Mouse (Mus musculus) forebrain, embryonic 14.5 days (tissue): ENCODE results near the gene Olfr1313. TPM values are rescaled to one million over a fixed set of nuclear protein-coding genes. Genes with fewer than 3 reads are reported as not detected.
"Not testable (repeated sequence)": the region's sequence is repeated elsewhere in the genome, so short reads cannot be mapped to it uniquely, and the experiment has no call there.

ENCODE experiments used
- ATAC-seq: fragments of 200-750 bp; cut with Nextera tagmentation; 2 replicates; pipeline ENCODE4 v1.8.0; 2017; ENCODE audit warnings: mild to moderate bottlenecking, moderate library complexity
- DNase-seq: peaks from one replicate; pipeline ENCODE4 v3.0.0-alpha.2; 2015; ENCODE audit warnings: low spot score
- H3K27ac ChIP-seq: fragments of 300-500 bp; sonication (generic); 2 replicates; pipeline ENCODE4 v1.5.1; 2014; ENCODE audit warnings: low read depth, mild to moderate bottlenecking, control low read depth, low read length, moderate library complexity
- H3K27me3 ChIP-seq: fragments of 300-500 bp; sonication (generic); replicated peaks from 2 replicates; pipeline ENCODE4 v1.6.1; 2014; ENCODE audit warnings: low read length, control low read depth, mixed read lengths; ENCODE audit not compliant: control insufficient read depth, insufficient read depth
- H3K36me3 ChIP-seq: fragments of 300-500 bp; sonication (generic); 2 replicates; pipeline ENCODE4 v1.6.1; 2014; ENCODE audit warnings: low read length, control low read depth; ENCODE audit not compliant: control insufficient read depth, insufficient read depth
- H3K4me1 ChIP-seq: fragments of 300-500 bp; sonication (generic); 2 replicates; pipeline ENCODE4 v1.6.1; 2014; ENCODE audit warnings: antibody characterized with exemption, low read length, control low read depth; ENCODE audit not compliant: control insufficient read depth, insufficient read depth
- H3K4me2 ChIP-seq: fragments of 300-500 bp; sonication (generic); 2 replicates; pipeline ENCODE4 v1.6.1; 2014; ENCODE audit warnings: mild to moderate bottlenecking, control low read depth, low read length
- H3K4me3 ChIP-seq: fragments of 300-500 bp; sonication (generic); 2 replicates; pipeline ENCODE4 v1.5.1; 2014; ENCODE audit warnings: low read depth, low read length, control low read depth
- H3K9ac ChIP-seq: fragments of 300-500 bp; sonication (generic); 2 replicates; pipeline ENCODE4 v1.6.1; 2014; ENCODE audit warnings: mild to moderate bottlenecking, low read length, control low read depth, moderate library complexity
- H3K9me3 ChIP-seq: fragments of 300-500 bp; sonication (generic); replicated peaks from 2 replicates; pipeline ENCODE4 v1.6.1; 2016; ENCODE audit warnings: low read length, control low read depth, mixed read lengths; ENCODE audit not compliant: control insufficient read depth
- whole genome bisulfite sequencing: fragments of 180-500 bp; shearing (Covaris S2); extraction: QIAGEN DNeasy Blood & Tissue Kit; methylation state at CpG from one replicate; pipeline ENCODE4 v1.1.7; 2014; 5-methylcytosine and 5-hydroxymethylcytosine counted together
- polyA plus RNA-seq: library from polyadenylated mRNA; unstranded; fragments of >200 nt; fragmentation: Nextera tagmentation; extraction: Ambion mirVana; gene quantifications from 2 replicates; pipeline ENCODE4 v1.2.1, GENCODE M21; 2014

Olfr1313 gene
- not detected in 2 replicates for polyA plus RNA-seq

- no peak for DNase-seq
- no peak for ATAC-seq
- Histone ChIP-seq H3K4me2 (no peak within 1 kb of the TSS), H3K4me1 (no peaks in the 10 kb centered on the region), H3K4me3 (no peak within 1 kb of the TSS), H3K27ac (no peak within 1 kb of the TSS), H3K9ac (no peak within 1 kb of the TSS), H3K9me3 (no peaks in the 10 kb centered on the region), H3K27me3 (no peaks in the 10 kb centered on the region), H3K36me3 (no peaks in the 10 kb centered on the region)
Measured at GRCm38 (mm10) chr2:112077743-112078142, at the start of gene Olfr1313. TSS of gene Olfr1313 (minus strand) at chr2:112077843.

- 80% methylated on average over 1 of the region's 1 CpGs for WGBS
- Histone ChIP-seq H3K27me3 (no peaks in the 10 kb centered on the region), H3K4me2 (no peak within 1 kb of the TSS), H3K27ac (no peak within 1 kb of the TSS), H3K36me3 (no peaks in the 10 kb centered on the region), H3K9me3 (no peaks in the 10 kb centered on the region), H3K4me3 (no peak within 1 kb of the TSS), H3K4me1 (no peaks in the 10 kb centered on the region), H3K9ac (no peak within 1 kb of the TSS)
- ATAC-seq: no peak
- no peak for DNase-seq
Measured at GRCm38 (mm10) chr2:112115340-112115739, 37.7 kb upstream of the Olfr1313 start, which contains the start of gene Olfr1315-ps1. TSS of gene Olfr1315-ps1 (minus strand) at chr2:112115440.

GRCm38 (mm10) chr2:112096681-112097080 lies 19.0 kb upstream of the Olfr1313 start, which contains the start of gene Olfr1314:
TSS of gene Olfr1314 (minus strand) at chr2:112096781.
- ATAC-seq (no peak), DNase-seq (no peak)
- Histone ChIP-seq H3K4me1 (no peaks in the 10 kb centered on the region), H3K9ac (no peak within 1 kb of the TSS), H3K4me3 (no peak within 1 kb of the TSS), H3K27me3 (no peaks in the 10 kb centered on the region), H3K4me2 (no peak within 1 kb of the TSS), H3K9me3 (no peaks in the 10 kb centered on the region), H3K27ac (no peak within 1 kb of the TSS), H3K36me3 (no peaks in the 10 kb centered on the region)

DNA sequence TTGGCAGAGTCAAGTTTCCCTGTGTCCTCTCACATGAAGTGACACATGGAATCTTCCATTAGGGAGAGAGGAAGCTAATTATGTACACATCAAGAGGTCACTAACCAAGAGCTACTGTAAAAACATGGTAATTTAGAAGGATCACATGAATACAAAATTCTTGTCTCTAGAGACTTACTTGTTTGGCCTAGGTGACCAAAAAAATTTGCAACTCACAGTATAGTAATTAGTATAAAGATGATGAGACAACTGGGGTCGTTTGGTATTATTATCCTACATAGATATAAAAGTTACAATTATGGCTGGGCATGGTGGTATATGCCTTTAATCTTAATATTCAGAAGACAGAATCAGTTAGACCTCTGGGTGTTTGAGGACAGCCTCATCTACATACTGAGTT lies 27.5 kb downstream of the Olfr1313 start, which contains the start of gene Olfr1312:
Gene Olfr1312 (minus strand): TSS at position 101 of the 400 bp plus-strand sequence.
- no peaks in the 10 kb centered on the region for H3K36me3 ChIP-seq
- H3K27me3 ChIP-seq: no peaks in the 10 kb centered on the region
- no peaks in the 10 kb centered on the region for H3K9me3 ChIP-seq
- no peak within 1 kb of the TSS for H3K27ac ChIP-seq
- ATAC-seq: no peak
- DNase-seq: no peak
- no peak within 1 kb of the TSS for H3K4me2 ChIP-seq
- no peak within 1 kb of the TSS for H3K4me3 ChIP-seq
- no peaks in the 10 kb centered on the region for H3K4me1 ChIP-seq
- no peak within 1 kb of the TSS for H3K9ac ChIP-seq
- WGBS: 33% methylated on average over 1 of the region's 1 CpGs

DNA sequence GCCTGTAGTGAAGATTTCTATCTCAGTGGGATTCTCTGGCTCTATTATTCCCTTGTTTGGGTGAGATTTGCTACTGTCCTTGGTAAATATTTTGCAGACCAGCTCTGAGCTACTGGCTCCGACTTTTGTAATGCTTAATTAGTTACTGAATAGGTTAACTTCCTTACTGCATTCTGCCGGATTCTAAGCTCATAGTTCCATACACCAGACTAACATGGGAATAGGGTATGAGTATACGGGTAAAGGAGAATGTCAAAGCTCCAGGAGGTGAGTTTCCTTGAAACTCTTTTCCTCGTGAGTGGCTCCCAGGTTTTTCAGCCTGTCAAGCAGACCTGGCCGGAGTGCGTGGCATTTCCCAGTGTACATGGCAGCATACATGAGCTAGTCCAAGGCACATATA lies 50.7 kb downstream of the Olfr1313 start:
- not testable (repeated sequence) for ATAC-seq, DNase-seq, H3K27me3 ChIP-seq, H3K4me1 ChIP-seq, H3K27ac ChIP-seq, H3K9me3 ChIP-seq, H3K4me2 ChIP-seq, H3K9ac ChIP-seq, H3K4me3 ChIP-seq, H3K36me3 ChIP-seq
- WGBS: 61% methylated on average over 6 of the region's 6 CpGs

GRCm38 (mm10) chr2:112024312-112024711 lies 53.3 kb downstream of the Olfr1313 start, which contains the start of gene Olfr1311:
TSS of gene Olfr1311 (minus strand) at chr2:112024412.
- Histone ChIP-seq H3K4me2 (no peak within 1 kb of the TSS), H3K36me3 (no peaks in the 10 kb centered on the region), H3K9ac (no peak within 1 kb of the TSS), H3K9me3 (no peaks in the 10 kb centered on the region), H3K27me3 (no peaks in the 10 kb centered on the region), H3K4me1 (no peaks in the 10 kb centered on the region), H3K27ac (no peak within 1 kb of the TSS), H3K4me3 (no peak within 1 kb of the TSS)
- WGBS: 88% methylated on average over 2 of the region's 2 CpGs
- DNase-seq: no peak
- no peak for ATAC-seq

Other genes with a start within 250 kb of the Olfr1313 start
- not detected in 2 replicates for gene Olfr1305, start 200.7 kb downstream of the Olfr1313 start, polyA plus RNA-seq
- gene Olfr1306, start 161.6 kb downstream of the Olfr1313 start, polyA plus RNA-seq: not detected in 2 replicates
- gene Olfr1307, start 128.4 kb downstream of the Olfr1313 start, polyA plus RNA-seq: not detected in 2 replicates
- gene Olfr1308, start 112.9 kb downstream of the Olfr1313 start, polyA plus RNA-seq: not detected in 2 replicates
- not detected in 2 replicates for gene Olfr1309, start 87.6 kb downstream of the Olfr1313 start, polyA plus RNA-seq
- not detected in 2 replicates for gene Olfr1310, start 65.1 kb downstream of the Olfr1313 start, polyA plus RNA-seq
- not detected in 2 replicates for gene Olfr1311, start 53.4 kb downstream of the Olfr1313 start, polyA plus RNA-seq
- not detected in 2 replicates for gene Olfr1312, start 27.6 kb downstream of the Olfr1313 start, polyA plus RNA-seq
- not detected in 2 replicates for gene Olfr1314, start 18.9 kb upstream of the Olfr1313 start, polyA plus RNA-seq
- gene Olfr1315-ps1, start 37.6 kb upstream of the Olfr1313 start, polyA plus RNA-seq: not detected in 2 replicates
- gene Olfr1316, start 57.1 kb upstream of the Olfr1313 start, polyA plus RNA-seq: not detected in 2 replicates
- gene Olfr1317, start 62.5 kb upstream of the Olfr1313 start, polyA plus RNA-seq: not detected in 2 replicates
- gene Olfr1318, start 76.4 kb upstream of the Olfr1313 start, polyA plus RNA-seq: not detected in 2 replicates
- gene Lpcat4, start 161.6 kb upstream of the Olfr1313 start, polyA plus RNA-seq: 8.1 and 13.0 TPM in 2 replicates
- not detected in 2 replicates for gene Nutm1, start 181.4 kb upstream of the Olfr1313 start, polyA plus RNA-seq
- gene Nop10, start 184.1 kb upstream of the Olfr1313 start, polyA plus RNA-seq: 170 and 190 TPM in 2 replicates
- 15.0 and 16.5 TPM in 2 replicates for gene Slc12a6, start 188.0 kb upstream of the Olfr1313 start, polyA plus RNA-seq
- not detected in 2 replicates for gene Gm21985, start 188.5 kb upstream of the Olfr1313 start, polyA plus RNA-seq